Mouse (Mus musculus) right cerebral cortex, postnatal 10 days (tissue): ENCODE results near the gene Gid8.

ENCODE experiments used
- DNase-seq, 2 experiments: peaks; one replicate each; pipeline ENCODE4 v3.0.0; 2021; ENCODE audit warnings: low spot score in 2 of 2

The Gid8 gene

DNA sequence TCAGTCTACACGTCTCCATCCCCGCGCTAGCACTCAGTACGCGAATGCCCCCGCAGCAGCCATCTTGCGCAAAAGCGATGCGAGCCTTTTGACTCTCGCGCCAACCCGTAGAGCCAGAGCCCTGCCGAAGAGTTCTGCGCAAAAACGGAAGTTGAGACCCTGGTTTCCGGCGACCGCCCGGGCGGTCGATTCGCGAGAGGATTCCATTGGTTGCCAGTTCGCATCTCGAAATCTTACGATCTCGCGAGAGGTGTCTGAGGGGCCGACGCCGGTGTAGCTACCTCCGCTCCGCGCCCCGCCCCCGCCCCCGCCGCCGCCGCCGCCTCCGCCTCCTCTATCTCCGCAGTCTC is at the start of gene Gid8, which contains the start of gene Dido1:
Gene Gid8 (plus strand): TSS at position 195 of the 350 bp plus-strand sequence.
Gene Dido1 (minus strand): TSS at position 77 of the 350 bp plus-strand sequence.
- peak; percentile 98 for DNase-seq

DNA sequence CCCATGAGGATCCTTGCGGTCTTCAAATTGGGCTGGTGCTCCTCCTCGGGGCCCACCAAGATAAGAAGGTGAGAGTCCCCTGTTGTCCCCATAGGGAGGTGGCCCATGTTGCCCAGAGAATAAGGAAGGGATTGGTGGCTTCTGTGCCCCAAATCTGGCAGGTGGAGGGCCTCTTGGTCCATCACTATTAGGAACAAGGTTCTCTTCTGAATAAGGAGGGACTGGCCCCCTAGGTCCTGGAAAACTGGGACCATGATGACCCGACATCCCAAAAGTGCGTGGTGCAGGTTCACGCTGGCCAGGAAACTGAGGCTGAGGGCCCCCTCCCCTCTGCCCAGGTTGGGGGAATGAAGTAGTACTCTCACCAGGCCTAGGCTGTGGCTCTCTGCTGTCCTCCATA is 49.4 kb upstream of the Gid8 start:
- no peak for DNase-seq

DNA sequence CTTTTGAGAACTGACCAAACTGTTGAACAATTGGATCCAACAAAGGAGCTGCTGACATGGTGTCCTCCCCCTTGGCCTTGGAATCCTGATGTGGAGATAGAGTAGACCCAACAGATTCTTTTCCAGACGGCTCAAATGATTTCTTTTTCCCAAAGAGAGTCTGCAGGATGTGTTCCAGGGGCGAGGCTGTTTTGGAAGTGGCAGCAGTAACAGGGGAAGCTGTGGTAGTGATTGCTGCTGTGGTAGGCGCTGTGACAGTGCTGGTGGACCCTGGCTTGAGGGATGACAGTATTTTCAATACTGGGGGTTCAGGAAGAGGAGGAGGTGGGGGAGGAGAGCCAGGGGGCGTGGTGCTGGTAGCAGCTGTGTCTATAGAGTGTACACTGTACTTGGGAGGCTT is 47.9 kb upstream of the Gid8 start:
- DNase-seq, result no peak

DNA sequence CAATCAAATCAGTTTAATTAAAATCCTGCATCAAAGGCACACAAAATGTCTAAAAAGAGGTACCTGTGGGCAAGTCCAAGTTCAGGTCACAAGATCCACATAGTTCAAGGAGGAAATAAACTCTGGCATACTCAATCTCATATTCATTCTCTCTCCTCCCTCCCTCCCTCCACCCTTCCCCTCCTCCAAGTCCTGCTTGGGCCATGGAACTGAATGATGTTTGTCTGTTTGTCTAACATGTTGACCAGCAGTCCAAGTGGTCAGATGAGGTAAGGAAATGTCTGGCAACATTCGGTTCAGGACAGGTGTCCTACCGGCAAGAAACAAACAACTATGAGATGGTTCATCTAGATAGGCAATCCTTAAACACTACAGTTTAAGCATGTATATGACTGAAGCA is 33.2 kb upstream of the Gid8 start:
- DNase-seq, result no peak

DNA sequence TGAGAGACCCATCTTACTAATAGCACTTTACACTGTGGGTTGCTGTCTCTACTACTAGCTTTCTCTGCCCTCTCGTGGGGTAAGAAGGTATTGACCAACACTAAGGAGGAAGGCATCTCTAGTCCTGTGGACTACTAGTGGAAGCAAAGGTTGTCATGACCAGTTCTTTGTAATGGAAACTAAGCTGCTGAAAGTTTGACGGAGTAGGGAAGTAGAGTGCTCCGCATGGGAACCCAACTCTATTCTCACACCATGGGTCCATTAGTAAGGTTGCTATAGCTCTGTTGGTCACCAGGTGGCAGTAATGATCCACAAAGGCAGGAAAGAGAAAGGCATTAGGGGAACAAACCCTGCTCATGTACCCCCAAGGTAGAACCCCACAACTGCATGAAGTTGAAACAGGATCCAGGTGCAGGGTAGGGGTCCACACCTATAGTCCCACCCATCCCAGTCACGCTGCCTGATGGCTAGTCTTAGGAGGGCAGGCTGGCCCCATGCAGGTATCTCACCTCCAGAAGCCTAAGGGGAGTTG is 31.2 kb upstream of the Gid8 start:
- DNase-seq, result peak; percentile 79

DNA sequence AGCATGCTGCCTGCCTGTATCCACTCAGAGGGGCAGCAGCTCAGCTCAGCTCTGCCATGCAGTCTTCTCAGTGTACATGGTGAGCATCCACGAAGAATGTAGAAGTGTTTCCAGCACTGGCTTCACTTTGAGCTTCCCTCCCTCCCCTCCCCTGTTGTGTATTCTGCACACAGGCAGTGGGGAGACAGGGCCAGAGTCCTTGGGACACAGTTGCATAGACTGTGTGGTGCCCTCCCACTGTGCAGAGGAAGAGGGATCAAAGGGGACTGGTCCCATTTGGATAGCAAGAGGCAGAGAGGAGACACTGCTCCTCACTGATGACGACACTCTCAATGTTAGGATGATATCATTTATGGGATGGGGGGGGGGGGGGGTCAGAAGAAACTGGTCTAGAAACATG is 28.7 kb upstream of the Gid8 start:
- DNase-seq, result no peak

DNA sequence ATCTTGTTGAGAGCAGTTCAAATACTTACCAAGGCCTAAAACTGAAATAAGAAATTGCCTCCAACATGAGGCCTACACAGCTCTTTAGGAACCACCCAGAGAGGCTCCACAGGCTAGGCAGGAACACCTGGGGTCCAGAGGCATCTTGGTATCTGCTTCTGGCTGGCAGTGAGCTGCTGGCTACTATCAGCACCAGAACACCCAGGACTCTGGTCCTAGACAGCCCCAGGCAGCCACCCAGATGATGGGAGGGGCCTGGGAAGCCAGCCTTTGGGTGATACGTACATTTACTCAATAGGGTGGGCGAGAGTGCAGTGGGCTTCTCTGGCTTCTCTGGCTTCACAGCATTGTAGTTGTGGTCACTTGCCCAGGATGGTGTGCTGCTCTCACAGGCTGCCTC is 26.4 kb upstream of the Gid8 start:
- DNase-seq, result no peak

DNA sequence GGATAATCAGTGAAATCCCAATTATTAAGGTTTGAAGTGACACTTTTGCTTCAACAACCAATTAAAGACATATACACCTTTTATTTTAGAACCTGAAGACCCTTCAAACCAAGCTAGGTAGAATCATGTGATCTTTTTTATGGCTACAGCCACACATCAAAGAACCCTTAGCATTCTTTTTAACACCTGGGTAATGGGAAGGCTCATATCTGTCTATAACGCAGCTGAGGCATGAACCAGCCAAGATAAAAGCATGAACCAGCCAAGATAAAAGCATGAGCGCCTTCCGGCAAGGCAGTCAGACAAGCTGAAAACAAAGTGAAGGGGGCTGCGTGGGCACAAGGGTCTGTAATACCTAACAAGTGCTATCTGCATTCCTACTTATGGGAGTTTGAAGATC is 25.9 kb upstream of the Gid8 start:
- no peak for DNase-seq

DNA sequence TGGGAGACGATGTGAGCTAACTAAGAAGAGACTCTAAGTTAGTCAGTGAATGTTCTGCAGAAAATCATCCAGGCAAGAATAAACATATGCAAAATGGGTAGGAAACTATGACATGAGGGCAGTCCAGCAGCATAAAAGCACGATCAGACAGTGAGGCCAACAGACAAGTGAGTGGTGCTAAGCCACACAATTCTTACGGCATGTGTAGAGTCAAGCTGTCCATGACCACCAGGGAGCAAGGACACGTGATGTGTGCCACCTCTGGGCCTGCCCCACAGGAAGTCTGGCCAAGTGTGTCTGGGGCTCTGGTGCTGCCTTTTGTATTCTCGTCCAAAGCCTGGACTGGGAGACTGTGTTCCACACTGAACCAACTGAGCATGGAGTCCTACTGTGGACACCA is 20.1 kb upstream of the Gid8 start:
- DNase-seq, result peak; percentile 53 to 58

DNA sequence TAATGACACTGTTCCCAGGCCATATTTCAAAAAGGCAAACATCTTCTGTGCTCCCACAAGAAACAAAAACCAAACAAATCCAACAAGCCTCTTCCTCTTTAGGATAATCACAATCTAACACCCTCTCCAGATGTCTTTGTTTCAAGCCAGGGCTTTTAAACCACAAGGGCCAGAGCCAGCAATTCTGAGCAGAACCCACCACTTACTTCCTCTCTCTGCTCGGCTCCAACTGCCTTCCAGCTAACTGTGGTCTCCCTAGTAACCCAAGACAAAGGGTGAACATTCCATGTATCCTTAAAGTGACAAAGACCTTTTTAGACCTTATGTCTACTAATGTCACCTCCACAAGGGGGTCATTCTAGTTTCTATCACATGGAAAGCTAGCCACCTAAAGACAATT is 17.3 kb upstream of the Gid8 start:
- DNase-seq, result peak; percentile 56 to 62

DNA sequence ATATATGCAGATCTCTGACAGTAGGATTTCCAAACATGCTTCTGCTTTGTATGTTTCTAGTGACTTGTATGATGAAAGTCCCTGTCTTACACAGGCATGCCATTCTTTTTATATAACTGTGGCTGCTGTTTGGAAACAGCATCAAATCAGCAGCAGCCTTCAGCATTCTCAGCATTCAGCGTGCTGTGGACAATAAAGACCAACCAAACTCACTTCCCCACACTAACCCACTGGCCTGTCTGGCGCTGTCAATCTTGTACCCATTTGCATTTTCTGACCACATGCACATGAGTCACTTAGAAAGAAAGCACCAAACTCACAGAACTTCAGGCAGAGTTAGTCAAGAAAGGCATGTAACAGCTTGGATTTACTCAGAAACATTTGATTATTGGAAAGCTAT is 14.7 kb upstream of the Gid8 start:
- DNase-seq, result no peak

DNA sequence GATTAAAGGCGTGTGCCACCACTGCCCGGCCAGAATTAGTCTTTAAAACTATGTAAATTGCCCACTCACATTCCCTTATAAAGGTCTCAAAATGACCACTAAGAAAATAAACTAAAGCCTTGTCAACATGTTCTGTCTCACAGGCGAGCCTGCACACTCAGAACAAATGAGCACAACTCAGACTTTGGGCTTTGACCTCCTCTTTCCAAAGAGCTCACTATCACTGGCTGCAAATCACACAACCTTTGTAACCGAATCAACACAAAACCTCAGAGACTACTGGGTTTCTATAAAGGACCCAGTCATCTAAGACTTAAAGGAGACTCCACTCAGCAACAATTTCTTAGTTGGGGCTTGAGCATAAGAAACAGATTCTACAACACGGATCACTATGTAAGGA is 9.5 kb upstream of the Gid8 start:
- DNase-seq, result no peak

DNA sequence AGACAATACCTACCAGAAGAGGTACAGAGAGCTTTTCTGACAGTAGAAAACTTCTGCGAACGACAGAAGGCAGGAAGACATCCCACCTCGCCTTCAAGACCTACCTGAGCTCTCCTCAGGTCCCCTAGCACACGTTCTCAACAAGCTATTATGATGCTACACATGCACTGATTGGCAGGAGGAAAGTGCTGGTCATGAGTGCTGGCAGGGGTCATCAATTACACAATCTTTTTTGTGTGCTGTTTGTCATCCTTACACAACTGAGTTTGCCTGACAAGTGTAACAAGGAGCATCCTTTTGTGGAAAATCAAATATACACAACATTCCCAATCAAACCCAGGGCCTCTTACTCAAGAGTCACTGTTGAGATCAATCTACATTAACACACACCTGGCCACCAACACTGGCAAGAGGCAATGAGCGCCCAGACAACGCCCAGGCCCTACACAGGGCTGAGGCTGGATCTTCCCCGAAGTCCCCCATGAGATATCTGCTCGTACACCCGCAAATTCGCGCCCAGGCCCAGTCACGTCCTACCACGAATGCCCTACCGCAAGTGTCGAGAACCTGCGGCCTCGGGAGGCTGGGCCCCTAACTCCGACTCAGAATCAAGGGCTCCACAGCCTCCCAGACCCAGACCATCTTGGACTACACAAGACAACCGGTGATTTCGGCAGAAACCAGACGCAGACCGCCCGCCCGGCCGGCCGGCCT is 8.7 kb upstream of the Gid8 start:
- DNase-seq, result peak in 1 of 2 experiments; percentile 33

DNA sequence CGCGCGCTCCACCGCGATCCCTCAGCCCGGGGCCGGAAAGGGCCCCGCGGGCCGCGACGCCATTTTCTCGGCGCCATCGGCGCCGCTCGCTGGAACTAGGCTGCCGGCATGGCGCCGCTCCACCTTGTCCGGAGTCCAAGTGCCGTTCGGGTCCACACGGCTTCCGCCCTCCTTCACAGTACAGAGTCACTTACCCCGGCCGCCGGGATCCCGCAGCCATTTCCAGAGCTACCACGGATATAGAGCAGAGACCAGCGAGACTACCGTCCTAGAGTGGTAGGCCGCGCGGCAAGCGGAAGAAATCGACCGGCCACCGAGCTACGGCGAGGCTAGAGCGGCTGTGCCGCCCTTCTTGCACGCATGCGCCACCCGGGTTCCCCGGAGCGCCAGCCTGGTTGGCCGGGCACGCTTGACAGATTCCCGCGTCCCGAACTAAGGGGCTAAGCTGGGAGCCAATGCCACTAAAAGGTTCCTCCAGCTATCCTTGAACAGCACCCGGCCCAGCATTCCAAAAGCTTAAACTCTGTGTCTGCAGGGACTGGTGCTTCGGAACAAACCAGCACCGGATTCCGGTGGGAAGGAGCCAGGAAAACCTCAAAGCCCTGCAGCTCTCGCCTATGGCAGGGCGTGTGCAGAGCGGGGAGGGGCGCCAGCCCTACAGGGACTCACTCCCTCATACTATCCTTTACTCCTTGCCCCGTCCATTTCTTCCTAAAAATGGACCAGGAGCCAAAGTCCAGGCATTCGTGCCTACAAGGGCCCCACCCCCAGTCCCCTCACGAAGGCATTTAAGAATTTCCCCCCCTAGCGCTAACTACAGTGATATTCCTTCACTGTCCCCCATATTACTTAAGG is 7.9 kb upstream of the Gid8 start:
- peak; percentile 95 for DNase-seq

DNA sequence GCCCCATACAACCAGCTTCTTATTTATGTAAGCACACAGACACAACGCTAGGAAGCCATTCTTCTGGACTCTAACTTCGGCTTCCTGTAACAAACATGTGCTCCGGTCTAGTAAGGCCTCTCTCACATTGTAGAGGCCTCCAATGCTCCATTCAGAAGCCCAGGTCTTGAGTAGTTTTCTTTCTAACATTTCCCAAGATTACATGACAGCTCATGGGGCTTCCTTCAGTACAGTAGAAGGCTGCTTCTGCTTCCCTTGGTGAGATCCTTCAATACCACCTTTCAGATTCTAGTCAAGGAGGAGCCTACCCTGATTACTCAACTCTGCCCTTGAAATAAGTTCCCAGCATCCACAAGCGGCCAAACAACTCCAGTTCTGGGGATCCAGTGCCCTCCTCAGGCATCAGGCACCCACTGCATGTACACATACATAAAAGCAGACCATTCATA is 7.2 kb upstream of the Gid8 start:
- no peak for DNase-seq

DNA sequence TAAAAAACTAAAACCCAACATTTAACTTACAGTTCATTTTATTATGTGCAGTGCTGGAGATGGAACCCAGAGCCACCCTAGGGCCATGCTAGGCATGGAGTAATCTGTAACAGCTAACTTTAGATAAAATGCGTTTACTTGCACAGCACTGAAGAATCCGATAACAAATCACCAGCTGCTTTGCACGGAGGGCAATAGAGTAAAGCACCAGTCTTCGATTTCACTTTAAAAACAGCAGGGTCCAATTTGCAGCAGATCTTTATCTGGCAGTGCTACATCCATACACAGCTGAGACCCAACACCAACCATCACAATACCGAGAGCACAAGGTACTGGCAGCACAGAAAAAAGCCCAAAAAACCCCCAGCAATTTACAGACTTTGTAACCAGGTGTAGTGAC is 6.7 kb upstream of the Gid8 start:
- DNase-seq, result no peak

DNA sequence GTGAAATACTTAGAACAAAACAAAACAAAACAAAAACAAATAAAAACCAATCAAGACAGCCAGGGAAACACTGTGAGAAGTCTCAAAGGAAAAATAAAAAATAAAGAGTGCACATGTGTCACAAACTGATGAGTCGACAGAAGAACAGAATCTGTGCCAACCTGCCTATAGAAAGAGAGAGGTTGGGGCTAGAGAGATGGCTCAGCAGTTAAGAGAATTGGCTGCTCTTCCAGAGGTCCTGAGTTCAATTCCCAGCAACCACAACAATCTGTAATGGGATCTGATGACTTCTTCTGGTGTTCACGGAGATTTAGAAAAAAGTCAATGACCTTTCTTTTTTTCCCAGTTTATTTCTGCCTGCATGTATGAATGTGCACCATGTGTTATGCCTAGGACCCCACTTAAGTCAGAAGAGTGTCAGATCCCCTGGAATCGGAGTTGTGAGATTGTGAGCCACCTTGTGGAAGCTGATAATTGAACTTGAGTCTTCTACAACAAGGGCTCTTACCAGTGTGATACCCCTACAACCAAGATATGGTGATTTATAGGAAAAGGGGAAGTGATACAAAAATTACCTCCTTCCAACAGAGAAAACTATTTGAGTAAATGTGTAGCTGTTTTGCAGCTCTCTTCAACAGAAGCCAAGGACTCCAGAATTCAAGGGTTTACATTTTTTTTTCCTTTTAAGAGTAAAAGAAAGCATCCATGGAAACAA is 6.1 kb upstream of the Gid8 start:
- DNase-seq, result no peak

DNA sequence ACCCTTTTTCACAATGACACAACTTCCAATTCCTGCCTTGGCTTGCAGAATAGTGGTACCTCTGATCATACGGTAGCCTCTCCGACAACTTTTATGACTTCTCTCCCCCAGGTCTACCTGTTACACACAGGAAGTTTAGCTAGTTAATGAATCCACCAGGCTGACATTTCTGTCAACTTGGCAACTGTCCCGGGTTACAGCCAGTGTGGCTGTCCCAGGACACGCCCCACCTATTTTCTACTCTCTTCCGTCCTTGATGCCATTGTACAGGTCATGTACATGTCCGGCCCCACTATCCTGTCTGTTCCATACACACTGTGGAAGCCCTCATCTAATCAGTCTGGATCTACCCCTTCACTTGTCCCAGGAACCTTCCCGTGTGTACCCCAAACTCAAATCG is 5.3 kb upstream of the Gid8 start:
- no peak for DNase-seq

DNA sequence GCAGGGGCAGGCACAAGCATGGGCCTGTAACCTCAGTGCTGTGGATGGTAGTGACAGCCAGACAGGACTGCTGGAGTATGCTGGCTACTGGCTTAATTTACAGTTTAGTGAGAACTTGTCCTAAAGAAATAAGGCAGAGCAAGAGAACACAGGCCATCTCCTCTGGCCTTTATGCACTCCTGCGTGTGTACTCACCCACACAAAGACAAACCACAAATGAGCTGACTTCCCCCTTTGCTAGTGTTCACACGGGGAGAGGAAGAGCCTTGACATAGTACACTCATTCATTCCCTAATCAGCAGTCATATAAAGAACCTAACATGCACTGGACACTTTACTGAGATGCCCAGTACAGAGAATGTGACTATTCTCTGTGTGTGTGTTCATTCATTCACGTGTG is 4.9 kb upstream of the Gid8 start:
- no peak for DNase-seq

DNA sequence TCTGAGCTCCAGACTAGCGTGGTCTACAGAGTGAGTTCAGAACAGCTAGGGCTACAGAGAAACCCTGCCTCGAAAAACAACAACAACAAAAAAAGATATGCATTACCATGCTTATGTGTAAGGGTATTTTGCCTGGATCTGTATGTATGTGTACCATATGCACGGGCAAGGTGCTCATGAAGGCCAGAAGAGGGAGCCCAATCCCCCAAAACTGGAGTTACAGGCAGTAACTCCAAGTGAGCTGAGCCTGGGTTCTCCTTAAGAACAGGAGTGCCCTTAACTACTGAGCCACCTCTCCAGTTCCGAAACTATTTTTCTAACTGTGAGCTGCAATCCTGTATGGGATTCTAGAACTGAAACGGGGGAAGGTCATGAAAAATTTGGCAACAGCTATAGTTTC is 3.9 kb upstream of the Gid8 start:
- no peak for DNase-seq

DNA sequence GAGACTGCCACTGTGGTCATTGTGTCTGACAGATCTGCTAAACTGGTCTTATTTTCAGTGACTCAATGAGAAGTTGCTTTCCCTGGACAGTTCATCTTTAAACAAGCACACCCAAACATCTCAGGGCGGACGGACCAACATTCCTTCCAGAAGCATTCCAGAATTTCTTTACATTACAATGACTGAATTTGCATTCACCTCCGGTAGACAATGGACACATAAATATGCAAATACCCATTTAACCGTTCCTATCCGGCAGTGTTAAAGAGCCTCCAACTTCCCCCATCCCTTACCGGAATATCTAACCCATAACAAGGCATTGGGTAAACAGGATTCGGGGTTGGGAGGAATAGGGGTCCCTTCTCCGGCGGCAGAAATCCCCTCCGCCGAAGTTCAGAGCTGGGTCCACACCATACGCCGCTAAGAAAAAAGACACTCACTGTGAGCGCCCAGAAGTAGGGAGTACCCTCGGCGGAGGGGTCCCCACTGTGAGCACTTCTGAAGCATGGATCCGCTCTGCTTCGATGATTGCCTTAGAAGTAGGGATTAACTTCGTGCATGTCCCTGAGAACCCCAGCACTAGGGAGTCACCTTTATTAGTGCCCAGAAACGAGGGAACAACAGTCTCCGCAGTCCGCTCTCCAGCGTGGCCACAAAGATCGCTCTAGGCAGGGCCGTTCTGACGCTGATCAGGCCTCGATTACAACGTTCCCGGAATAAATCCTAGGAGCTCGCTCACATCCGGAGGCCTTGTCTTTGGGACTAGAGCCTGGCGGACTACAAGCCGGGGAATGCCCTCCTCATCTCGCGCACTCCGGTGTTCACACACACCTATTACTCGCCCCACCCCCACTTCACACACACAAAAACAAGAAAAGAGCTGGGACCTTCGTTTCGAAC is 644 bp upstream of the Gid8 start:
- no peak for DNase-seq
